Mouse (Mus musculus): Measurements from ENCODE around the gene Chn2. TPM values are rescaled to one million over a fixed set of nuclear protein-coding genes. Genes with fewer than 3 reads are reported as not detected.

Gene Chn2
- 13.0 and 13.6 TPM in 2 replicates for polyA plus RNA-seq (2015; fragmentation: Nextera tagmentation; extraction: Ambion mirVana)

DNA sequence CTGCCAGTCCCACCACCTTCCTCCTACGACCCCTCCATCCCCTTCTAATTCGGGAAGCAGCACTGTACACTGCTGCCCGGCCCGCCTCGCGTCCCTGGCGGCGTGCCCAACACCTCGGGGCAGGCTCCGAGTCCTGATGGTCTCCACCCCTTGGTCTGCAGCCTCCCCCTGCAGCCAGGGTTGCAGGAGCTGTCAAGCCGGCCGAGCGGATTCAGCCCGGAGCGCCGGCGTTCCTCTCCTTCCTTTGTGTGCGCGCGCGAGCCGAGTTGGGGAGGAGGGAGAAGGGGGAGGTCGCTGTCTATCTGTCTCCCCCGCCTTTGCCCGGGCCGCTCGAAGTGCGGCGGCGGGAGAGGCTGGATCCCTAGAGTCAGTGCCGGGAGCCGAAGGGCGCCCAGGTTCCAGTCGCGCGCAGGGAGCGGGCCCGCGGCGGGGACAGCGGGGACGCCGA is at the start of gene Chn2:
Gene Chn2 (plus strand): TSS at position 198 of the 448 bp plus-strand sequence.
- ATAC-seq (ENCODE audit: borderline replicate concordance, extremely low read depth, low FRiP score, low TSS enrichment) = peak; percentile 83
- H3K9me3 ChIP-seq = no peaks in the 10 kb centered on the region
- H3K27me3 ChIP-seq = peaks cover 38% of the 10 kb centered on the region; the same call in 1 of the 2 replicates

DNA sequence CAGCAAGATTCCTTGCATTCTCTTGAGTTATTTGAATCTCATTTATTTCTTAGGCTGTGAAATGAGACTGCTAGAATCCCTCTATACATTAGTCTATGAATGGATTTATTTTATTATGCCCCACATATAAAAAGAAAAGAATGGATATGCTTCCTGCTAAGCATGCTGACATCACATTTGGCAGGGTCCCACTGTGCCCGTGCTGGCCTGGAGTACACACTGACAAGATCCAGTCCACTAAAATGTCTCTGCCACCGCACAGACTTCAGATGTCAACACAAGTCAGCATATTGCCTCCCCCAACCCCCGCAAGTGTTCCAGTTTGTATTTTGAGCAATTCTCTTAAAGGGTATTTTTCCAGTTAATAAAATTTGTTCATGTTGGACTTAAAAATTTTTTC is 47.0 kb upstream of the Chn2 start:
- Histone ChIP-seq H3K4me1 (peaks cover 20% of the 10 kb centered on the region), H3K9ac (no peak overlapping the region), H3K4me2 (no peak overlapping the region), H3K9me3 (no peaks in the 10 kb centered on the region), H3K36me3 (no peaks in the 10 kb centered on the region), H3K4me3 (no peak overlapping the region), H3K27ac (no peak overlapping the region), H3K27me3 (no peaks in the 10 kb centered on the region)
- no peak for ATAC-seq (ENCODE audit: borderline replicate concordance, extremely low read depth, low FRiP score, low TSS enrichment)
- 40% methylated on average over 3 of the region's 3 CpGs for WGBS

More for the DNA sequence above, at the start of gene Chn2:
- H3K4me2 ChIP-seq = peak within 1 kb of the TSS; percentile 99
- H3K4me1 ChIP-seq = peaks cover 25% of the 10 kb centered on the region
- peak within 1 kb of the TSS; percentile 79 for H3K4me3 ChIP-seq
- H3K9ac ChIP-seq = peak within 1 kb of the TSS; percentile 78
- WGBS = under 1% methylated on average over 31 of the region's 43 CpGs
- H3K36me3 ChIP-seq = no peaks in the 10 kb centered on the region
- peak within 1 kb of the TSS; percentile 77 for H3K27ac ChIP-seq

DNA sequence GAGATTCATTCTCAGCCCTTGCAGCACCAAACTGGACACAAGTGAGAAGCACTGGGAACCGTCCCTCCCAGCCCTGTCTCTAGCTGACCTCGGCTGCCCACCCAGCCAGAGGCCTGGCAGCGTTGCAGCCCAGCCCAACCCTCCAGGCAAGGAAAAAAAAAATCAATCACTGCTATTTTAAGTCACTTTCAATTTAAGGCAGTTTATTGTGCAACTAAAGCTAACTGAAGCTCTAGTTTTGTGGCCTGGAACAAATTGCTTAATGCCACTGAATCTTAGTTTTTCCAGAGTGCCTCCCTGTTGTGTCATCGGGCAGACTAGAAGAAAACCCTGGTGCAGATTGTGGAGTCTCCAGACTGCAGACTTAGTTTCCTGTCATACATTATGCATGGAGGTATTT is 43.8 kb upstream of the Chn2 start:
- Histone ChIP-seq H3K36me3 (no peaks in the 10 kb centered on the region), H3K4me3 (no peak overlapping the region), H3K4me2 (no peak overlapping the region), H3K27ac (peak overlapping the region; percentile 54), H3K9me3 (no peaks in the 10 kb centered on the region), H3K27me3 (no peaks in the 10 kb centered on the region), H3K4me1 (peaks cover 20% of the 10 kb centered on the region), H3K9ac (no peak overlapping the region)
- ATAC-seq (ENCODE audit: borderline replicate concordance, extremely low read depth, low FRiP score, low TSS enrichment) = peak; percentile 77
- WGBS = 43% methylated on average over 4 of the region's 4 CpGs

DNA sequence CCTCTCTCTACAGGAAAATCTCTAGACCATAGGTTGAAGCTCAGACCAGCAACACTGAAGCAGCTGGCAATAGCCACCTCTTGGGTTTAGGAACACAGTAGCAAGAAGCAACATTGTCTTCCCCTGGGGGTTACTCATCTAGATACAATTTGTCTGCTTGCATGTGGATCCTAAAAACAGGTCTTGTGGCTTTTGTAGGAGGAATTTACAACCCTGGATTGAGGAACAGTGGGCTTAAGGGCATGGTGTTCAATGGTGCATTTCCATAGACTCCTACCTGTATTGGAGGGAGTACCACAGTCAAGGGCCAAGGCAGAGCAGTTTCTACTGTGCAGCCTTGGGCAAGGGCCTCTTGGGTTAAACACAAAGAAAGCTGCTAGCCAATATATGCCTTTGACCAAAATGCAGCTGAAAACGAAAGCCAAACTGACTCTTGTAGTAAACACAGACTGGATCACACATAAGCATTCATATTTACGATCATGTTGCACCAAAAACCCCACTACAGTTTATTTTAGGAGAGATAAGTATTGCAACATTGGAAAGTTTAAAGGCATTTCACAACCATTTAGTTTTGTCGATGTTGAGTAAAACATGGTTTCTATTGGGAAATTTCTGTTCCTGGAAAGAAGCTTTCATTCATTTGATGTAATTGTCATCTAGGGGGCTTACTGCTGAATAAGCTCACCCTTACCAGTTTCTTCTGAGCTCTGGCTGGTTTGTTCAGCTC is 43.0 kb upstream of the Chn2 start:
- no peak overlapping the region for H3K4me2 ChIP-seq
- 63% methylated on average over 3 of the region's 3 CpGs for WGBS
- H3K4me3 ChIP-seq = no peak overlapping the region
- no peak overlapping the region for H3K9ac ChIP-seq
- H3K9me3 ChIP-seq = no peaks in the 10 kb centered on the region
- H3K27me3 ChIP-seq = no peaks in the 10 kb centered on the region
- H3K27ac ChIP-seq = peak overlapping the region; percentile 54
- H3K36me3 ChIP-seq = no peaks in the 10 kb centered on the region
- H3K4me1 ChIP-seq = peaks cover 20% of the 10 kb centered on the region
- peak; percentile 64 for ATAC-seq (ENCODE audit: borderline replicate concordance, extremely low read depth, low FRiP score, low TSS enrichment)

DNA sequence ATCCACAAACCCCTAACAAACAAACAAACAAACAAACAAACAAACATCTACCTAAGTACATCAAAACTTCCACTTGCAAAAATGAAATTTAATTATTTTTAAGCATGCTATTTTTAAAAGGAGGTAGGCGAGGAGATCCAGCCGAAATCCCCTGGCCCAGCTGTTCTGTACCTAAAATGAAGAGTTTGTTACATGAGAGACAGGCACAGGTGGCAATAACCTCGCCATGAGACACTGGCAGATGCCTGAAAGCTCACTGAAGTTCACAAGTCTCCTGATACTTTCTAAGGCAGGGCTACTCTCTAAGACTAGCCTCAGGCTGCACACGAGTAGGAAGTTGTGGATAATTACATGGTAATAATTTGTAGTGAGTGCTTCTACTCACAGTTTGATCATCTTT is 34.1 kb upstream of the Chn2 start:
- no peaks in the 10 kb centered on the region for H3K9me3 ChIP-seq
- WGBS = 81% methylated on average over 4 of the region's 4 CpGs
- H3K9ac ChIP-seq = no peak overlapping the region
- no peak overlapping the region for H3K27ac ChIP-seq
- no peak overlapping the region for H3K4me3 ChIP-seq
- no peaks in the 10 kb centered on the region for H3K27me3 ChIP-seq
- peaks cover 26% of the 10 kb centered on the region for H3K4me1 ChIP-seq
- ATAC-seq (ENCODE audit: borderline replicate concordance, extremely low read depth, low FRiP score, low TSS enrichment) = no peak
- no peaks in the 10 kb centered on the region for H3K36me3 ChIP-seq
- H3K4me2 ChIP-seq = no peak overlapping the region

DNA sequence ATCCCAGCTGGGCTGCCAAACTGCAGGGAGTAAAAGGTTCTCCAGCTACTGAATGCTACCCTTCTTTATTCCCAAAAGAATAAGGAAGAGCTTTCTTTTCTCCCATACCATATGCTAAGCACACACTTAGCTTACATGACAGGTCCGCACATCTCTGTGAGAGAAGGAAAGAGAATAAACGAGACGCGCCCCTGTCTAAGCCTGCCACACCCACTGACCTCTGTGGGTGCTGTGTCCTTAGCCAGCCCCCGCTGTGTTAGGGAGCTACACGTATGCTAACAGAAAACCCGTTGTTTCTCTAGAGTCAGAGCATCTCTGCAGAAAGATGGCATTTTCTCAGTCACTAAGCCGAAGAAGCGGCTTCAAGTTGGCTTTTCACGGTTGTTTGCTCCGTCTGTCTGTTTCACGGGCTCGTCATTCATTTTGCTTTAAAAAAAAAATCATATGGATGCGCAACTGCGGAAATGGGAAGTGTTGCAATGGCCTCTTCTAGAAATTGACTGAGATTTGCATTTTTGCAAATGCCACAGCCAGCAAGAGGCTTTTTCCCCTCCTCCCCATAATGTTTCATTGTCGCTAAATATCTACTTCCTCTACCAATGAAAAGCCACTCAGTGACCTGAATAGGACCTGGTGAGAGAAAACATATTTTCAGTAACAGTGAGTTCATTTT is 30.8 kb upstream of the Chn2 start:
- no peak overlapping the region for H3K4me3 ChIP-seq
- H3K27ac ChIP-seq = peak overlapping the region; percentile 83
- no peak overlapping the region for H3K9ac ChIP-seq
- H3K9me3 ChIP-seq = no peaks in the 10 kb centered on the region
- H3K36me3 ChIP-seq = no peaks in the 10 kb centered on the region
- peaks cover 47% of the 10 kb centered on the region for H3K4me1 ChIP-seq
- WGBS = 57% methylated on average over 16 of the region's 16 CpGs
- ATAC-seq (ENCODE audit: borderline replicate concordance, extremely low read depth, low FRiP score, low TSS enrichment) = no peak
- no peaks in the 10 kb centered on the region for H3K27me3 ChIP-seq
- H3K4me2 ChIP-seq = peak overlapping the region; percentile 25; the same call in 1 of the 2 replicates

DNA sequence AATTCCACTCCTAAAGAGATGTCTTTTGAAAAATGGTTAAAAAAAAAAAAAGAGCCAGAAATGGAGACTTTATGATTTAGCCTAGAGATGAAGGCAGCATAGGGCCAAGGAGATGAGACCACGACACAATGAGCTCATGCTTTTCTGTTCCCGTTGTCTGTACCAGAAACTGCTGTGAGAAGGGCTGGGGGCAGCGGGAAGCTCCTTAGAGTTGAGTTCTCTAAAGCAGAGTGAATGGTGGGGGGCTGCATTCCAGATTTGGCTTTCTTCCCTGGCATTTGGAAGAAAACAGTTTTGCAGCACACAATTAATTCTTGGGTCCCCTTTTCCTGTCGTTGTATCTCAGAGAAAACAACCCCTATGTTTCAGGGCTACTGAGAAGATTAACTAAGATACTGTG is 30.1 kb upstream of the Chn2 start:
- H3K36me3 ChIP-seq = no peaks in the 10 kb centered on the region
- H3K27ac ChIP-seq = peak overlapping the region; percentile 83
- H3K4me3 ChIP-seq = no peak overlapping the region
- WGBS = 36% methylated on average over 4 of the region's 4 CpGs
- H3K9me3 ChIP-seq = no peaks in the 10 kb centered on the region
- no peak overlapping the region for H3K9ac ChIP-seq
- H3K4me2 ChIP-seq = no peak overlapping the region
- no peaks in the 10 kb centered on the region for H3K27me3 ChIP-seq
- 0 out of 2 replicates have a peak, but pooled peaks have one; percentile 53 for ATAC-seq (ENCODE audit: borderline replicate concordance, extremely low read depth, low FRiP score, low TSS enrichment)
- H3K4me1 ChIP-seq = peaks cover 47% of the 10 kb centered on the region

DNA sequence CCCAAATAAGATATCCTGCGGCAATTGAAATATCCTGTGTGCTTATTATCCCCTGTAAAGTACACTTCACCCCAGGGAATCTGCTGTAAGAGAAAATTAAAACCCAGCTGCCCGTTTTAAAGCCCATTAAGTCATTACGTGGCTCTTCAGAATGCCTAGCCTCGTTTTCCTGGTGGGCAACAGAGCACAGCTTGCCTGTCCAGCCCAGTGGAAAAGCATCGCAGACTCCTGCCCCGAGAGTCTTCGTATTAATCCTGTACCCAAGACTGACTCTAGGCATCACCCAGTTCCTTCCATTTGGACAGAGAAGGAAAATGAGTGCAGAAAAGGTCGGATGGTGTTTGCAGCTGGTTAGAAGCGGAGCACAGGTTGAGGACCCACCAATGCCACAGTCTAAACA is 29.0 kb upstream of the Chn2 start:
- no peak overlapping the region for H3K9ac ChIP-seq
- peaks cover 47% of the 10 kb centered on the region for H3K4me1 ChIP-seq
- no peak overlapping the region for H3K4me3 ChIP-seq
- H3K9me3 ChIP-seq = no peaks in the 10 kb centered on the region
- ATAC-seq (ENCODE audit: borderline replicate concordance, extremely low read depth, low FRiP score, low TSS enrichment) = no peak
- H3K27me3 ChIP-seq = no peaks in the 10 kb centered on the region
- 72% methylated on average over 9 of the region's 9 CpGs for WGBS
- no peaks in the 10 kb centered on the region for H3K36me3 ChIP-seq
- no peak overlapping the region for H3K4me2 ChIP-seq
- H3K27ac ChIP-seq = 0 out of 2 replicates have a peak overlapping the region, but pooled peaks have one; percentile 1

DNA sequence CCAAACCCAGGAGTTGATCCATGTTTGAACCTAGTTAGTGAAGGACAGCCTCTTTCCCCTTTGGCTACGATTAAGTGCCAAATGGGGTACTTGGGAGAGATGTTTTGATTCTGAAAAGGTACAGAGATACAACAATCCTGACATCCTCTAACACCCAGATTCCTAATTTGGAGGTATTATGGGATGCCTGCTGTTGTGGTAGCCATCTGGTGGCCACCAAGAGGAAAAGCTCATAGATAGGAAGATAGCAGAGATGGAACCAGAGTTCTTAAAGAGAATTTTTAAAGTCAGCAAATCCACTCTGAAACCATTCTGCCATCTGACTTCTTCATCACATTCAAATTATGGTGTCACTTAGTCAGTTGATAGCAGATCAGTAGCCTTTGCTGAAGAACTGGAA is 27.2 kb upstream of the Chn2 start:
- H3K27me3 ChIP-seq = no peaks in the 10 kb centered on the region
- WGBS = 75% methylated on average over 1 of the region's 1 CpGs

DNA sequence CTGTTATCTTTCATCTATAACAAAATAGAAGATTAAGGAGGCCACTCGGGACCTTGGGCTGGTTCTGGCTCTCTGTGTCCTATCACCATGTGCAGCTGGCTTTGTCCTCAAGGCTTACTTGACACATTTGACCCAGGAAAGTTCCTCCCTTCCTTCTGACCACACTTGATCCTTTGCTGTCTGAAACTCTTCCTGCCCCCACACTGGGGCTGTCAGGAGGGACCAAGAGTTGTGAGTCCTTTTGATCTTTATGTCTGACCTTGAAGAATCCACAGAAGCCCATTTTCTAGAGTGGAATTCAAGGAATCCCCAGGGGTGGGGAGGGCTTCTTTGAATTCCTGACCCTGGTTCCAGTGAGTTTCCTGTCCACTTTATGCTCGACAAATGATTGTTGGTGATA is 21.3 kb upstream of the Chn2 start:
- Histone ChIP-seq H3K27ac (peak overlapping the region; percentile 72), H3K4me2 (no peak overlapping the region), H3K4me3 (no peak overlapping the region), H3K27me3 (no peaks in the 10 kb centered on the region), H3K9me3 (no peaks in the 10 kb centered on the region), H3K9ac (no peak overlapping the region), H3K4me1 (peaks cover 21% of the 10 kb centered on the region), H3K36me3 (no peaks in the 10 kb centered on the region)
- 8% methylated on average over 2 of the region's 2 CpGs for WGBS
- no peak for ATAC-seq (ENCODE audit: borderline replicate concordance, extremely low read depth, low FRiP score, low TSS enrichment)

More for the DNA sequence above, 27.2 kb upstream of the Chn2 start:
- H3K9me3 ChIP-seq = no peaks in the 10 kb centered on the region
- H3K36me3 ChIP-seq = no peaks in the 10 kb centered on the region
- H3K4me3 ChIP-seq = no peak overlapping the region
- H3K4me2 ChIP-seq = no peak overlapping the region
- no peak for ATAC-seq (ENCODE audit: borderline replicate concordance, extremely low read depth, low FRiP score, low TSS enrichment)
- H3K4me1 ChIP-seq = peaks cover 47% of the 10 kb centered on the region
- no peak overlapping the region for H3K9ac ChIP-seq
- 0 out of 2 replicates have a peak overlapping the region, but pooled peaks have one; percentile 0 for H3K27ac ChIP-seq

DNA sequence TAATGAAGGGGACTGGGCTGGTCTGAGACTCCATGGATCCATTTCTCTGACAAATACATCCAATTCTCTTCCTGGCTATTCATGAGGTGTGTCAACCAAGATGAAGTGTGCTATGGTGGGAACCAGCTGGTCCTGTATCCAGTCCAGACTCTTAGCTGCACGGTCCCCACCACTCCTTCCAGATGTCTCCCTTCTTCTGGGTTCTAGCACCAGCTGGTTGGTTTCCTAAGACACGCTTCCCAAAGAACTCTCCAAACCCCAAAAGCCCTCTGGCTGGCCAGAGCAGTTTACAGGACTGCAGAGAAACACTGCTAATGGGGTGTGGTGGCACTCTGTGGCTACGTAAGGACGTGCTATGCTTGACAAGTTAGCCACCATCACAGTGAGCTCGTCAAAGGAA is 20.5 kb upstream of the Chn2 start:
- peak; percentile 97 for ATAC-seq (ENCODE audit: borderline replicate concordance, extremely low read depth, low FRiP score, low TSS enrichment)
- H3K9ac ChIP-seq = no peak overlapping the region
- no peaks in the 10 kb centered on the region for H3K27me3 ChIP-seq
- H3K9me3 ChIP-seq = no peaks in the 10 kb centered on the region
- no peak overlapping the region for H3K4me3 ChIP-seq
- H3K4me2 ChIP-seq = no peak overlapping the region
- peak overlapping the region; percentile 72 for H3K27ac ChIP-seq
- no peaks in the 10 kb centered on the region for H3K36me3 ChIP-seq
- 32% methylated on average over 5 of the region's 5 CpGs for WGBS
- H3K4me1 ChIP-seq = peaks cover 21% of the 10 kb centered on the region
